Mouse (Mus musculus): ENCODE measurements around the gene Gm853.
A peak's percentile ranks its signal among the peaks of the same experiment; 100 is the strongest.

Gm853 gene

GRCm38 (mm10) chr4:130213197-130213596 lies 9.0 kb downstream of the Gm853 start:
- DNase-seq, result no peak

DNA sequence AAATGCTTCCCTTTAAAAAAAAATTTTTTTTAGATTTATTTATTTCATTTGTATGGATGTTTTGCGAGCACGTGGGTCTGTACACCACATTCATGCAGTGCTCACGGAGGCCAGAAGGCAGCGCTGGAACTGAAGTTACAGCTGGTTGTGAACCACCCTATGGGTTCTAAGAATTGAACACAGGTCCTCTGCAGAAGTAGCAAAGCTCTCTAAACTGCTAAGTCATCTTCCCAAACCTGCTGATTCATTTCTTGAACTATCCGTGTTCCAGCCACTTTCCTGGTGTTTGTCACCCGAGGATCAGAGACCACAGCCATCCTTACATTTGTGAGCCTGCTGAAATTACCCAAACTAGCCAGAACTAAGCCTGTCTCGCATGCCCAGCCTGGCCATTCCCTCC lies 9.8 kb downstream of the Gm853 start:
- DNase-seq, result no peak

DNA sequence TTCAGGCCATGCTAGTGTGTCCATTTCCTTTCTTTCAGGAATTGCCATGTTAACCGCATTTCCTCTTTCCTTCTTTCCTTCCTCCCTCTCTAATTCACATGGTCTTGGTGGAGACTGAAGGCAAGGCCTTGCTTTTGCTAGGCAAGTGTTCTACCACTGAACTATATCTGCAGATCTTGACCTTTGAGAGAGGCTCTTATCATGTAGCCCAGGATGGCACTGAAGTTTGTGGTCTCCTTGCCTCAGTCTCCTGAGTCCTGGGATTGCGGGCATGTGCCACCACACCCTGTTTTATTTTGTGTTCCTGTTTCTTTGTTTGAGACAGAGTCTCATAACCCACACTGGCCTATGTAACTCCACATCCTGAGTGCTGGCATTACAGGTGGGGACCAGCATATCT lies 10.3 kb downstream of the Gm853 start:
- no peak for DNase-seq

DNA sequence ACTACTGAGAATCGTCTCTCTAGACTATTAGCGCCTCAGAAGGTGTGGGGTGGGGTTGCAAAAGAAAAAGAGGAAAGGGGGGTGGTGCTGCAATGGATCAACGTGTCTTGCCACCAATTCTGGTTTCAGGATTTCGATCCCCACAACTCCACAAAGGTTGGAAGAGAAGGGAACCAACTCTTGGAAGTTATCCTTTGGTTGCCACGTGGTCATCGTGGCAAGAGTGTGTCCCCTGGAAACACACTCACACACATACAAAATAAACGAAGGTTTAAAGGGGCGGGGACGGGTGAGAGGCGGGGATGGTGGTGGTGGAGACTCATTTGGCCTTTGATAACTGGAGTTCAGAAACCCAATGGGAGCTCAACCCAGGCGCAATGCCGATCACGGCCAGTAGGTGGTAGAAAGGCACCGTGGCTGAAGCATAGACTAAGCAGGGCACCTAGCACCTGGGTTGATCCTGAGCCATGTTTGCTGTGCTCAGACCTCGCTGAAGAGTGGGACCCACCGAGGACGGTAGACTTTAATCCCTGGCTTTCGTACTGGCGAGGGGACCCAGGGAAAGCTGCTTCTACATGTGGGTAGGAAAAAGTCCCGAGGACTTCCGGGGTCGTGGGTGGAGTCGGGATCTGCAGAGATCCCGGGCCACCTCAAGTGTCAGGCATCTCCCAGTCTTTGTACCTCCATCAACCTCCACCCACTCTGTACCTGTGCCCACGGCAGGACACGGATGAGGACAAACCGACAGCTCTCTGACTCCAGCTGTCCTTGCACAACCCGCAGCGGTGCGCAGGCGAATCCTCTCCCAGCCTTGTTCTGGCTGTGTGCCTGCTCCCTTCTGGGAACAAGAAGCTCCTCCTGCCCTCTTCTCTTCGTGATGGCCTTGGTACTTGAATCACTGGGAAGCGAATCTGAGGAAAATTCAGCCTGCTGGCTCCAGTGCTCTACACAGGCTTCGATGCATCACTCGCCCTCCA lies 23.2 kb downstream of the Gm853 start:
- DNase-seq, result peak; percentile 77

DNA sequence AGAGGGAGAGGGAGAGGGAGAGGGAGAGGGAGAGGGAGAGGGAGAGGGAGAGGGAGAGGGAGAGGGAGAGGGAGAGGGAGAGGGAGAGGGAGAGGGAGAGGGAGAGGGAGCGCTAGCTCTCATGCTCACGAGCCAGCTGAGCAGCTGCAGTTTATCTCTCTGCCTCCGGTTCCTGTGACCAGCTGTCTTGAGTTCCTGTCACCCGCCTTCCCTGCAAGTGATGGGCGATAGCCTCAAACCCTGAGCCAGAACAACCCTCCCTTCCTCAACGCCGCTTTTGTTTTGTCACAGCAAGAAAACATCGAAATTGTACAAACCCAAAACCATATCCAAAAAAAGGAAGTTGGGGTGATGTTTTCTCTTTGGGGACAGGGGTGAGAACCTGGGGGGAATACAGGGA lies 25.7 kb downstream of the Gm853 start:
- no peak for DNase-seq

DNA sequence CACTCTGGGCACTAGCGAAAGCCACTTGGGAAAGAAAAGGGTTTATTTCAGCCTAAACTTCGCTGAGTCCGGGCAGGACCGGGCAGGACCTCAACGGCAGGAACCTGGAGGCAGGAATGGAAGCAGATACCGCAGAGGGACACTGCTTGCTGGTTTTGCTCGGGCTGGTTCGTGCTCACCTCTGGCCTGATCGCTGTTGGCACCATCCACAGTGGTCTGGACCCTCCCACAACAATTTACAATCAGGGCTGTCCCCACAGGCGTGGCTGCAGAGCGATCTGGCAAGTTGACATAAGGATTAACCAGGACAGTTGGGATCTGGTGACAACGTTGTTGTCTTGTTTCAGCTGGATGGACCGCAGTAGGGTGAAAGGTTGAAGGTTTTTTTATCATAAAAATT lies 26.3 kb downstream of the Gm853 start:
- no peak for DNase-seq

- DNase-seq, result no peak
These were observed 29.9 kb downstream of the Gm853 start for GRCm38 (mm10) chr4:130192266-130192665.

GRCm38 (mm10) chr4:130189606-130190005 lies 32.6 kb downstream of the Gm853 start:
- DNase-seq, result no peak

DNA sequence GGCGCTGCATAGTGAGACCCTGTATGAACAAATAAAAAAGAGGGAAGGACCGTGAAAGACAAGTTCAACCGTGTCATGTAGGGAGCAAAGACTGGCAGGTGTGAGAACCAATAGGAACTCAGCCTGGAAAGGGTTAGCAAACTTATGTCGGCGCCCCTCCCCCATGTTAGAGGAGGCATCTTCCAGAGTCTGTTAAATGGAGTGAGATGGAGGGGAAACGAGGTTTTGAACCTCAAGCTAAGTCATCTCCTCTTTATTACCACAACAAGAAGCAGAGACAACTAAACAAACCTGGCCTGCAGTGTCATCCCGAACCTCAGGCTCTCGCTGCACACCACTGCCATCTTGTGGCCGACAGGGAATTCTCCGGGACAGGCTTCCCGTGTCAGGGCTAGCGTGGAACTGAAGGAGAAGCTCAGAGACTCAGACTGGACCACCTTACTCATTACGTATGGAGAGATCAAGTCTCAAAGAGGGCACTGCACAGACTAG lies 33.3 kb downstream of the Gm853 start:
- DNase-seq, result peak; percentile 76

GRCm38 (mm10) chr4:130186891-130187290 lies 35.3 kb downstream of the Gm853 start:
- DNase-seq, result no peak

- DNase-seq, result no peak
These were observed 35.8 kb downstream of the Gm853 start for GRCm38 (mm10) chr4:130186450-130186849.

GRCm38 (mm10) chr4:130183879-130184278 lies 38.3 kb downstream of the Gm853 start:
- DNase-seq, result no peak

GRCm38 (mm10) chr4:130183023-130183422 lies 39.2 kb downstream of the Gm853 start:
- DNase-seq, result no peak

- DNase-seq, result no peak
These were observed 40.3 kb downstream of the Gm853 start for GRCm38 (mm10) chr4:130181886-130182285.

- no peak for DNase-seq
These were observed 41.1 kb downstream of the Gm853 start for GRCm38 (mm10) chr4:130180909-130181602.

- no peak for DNase-seq
These were observed 42.3 kb downstream of the Gm853 start for GRCm38 (mm10) chr4:130179876-130180275.

- no peak for DNase-seq
These were observed 44.7 kb downstream of the Gm853 start for GRCm38 (mm10) chr4:130177536-130177935.

- DNase-seq, result no peak
These were observed 45.1 kb downstream of the Gm853 start for GRCm38 (mm10) chr4:130177087-130177486.

GRCm38 (mm10) chr4:130176156-130176720 lies 46.0 kb downstream of the Gm853 start:
- no peak for DNase-seq

GRCm38 (mm10) chr4:130175072-130175711 lies 47.0 kb downstream of the Gm853 start, which contains the start of gene Tinagl1:
Gene Tinagl1, minus strand, starts transcription at chr4:130175122.
- DNase-seq, result no peak

DNA sequence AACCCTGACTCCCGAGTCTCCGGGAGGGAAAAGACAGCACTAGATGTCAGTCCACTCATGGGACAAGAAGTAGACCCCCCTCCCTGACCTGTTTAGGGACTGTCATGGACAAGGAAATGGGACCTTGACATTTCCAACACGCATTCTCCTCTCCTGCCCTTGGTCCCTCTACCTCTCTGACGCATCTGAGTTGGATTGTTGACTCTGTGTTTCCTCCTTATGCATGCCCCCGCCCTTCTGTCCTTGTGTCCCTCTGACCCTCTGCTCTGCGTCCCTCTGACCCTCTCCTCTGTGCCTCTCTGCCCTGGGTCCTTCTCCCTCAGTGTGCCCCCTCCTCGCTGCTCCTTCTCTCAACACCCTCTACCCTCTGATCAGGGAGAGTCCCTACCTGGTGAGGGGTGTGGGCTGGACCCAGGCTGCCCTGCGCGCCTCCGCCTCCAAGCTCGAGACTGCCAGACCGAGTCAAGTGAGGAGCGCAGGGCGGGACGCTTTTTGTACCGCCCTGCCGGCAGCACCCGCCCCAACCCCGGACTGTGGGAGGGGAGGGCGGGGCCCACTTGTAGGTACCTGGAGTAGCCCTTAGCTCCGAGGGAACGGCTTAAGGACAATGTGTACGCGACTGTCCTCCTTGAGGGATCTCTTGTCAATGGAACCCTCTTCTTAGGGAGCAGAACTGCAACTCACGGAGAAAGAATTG lies 47.7 kb downstream of the Gm853 start:
- DNase-seq, result peak; percentile 6

DNA sequence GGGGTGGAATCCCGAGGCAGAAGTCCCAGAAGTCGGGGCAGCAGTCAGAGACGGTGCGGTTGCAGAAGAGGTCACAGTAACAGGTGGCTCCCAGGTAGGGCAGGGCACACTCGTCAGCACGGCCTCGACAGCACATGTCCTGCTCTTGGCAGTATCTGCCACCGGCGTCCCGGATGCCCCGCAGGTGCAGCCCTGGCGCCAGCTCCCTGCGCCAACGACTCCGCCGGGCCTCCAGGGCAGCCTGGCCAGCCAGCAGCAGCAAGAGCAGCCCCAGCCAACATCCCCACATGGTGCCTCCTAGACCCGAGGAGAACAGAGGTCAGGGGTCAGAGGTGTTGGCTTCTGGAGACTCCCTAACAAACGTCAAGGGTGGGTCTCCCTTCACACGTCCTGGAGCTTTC lies 48.3 kb downstream of the Gm853 start:
- no peak for DNase-seq

Data from thymus, postnatal 14 days (tissue).